Mouse (Mus musculus) activated CD4-positive, CD25-positive, alpha-beta regulatory T cell, adult 4 months (primary cell): ENCODE measurements around the gene Gm17019. TPM values are rescaled to one million over a fixed set of nuclear protein-coding genes. Genes with fewer than 3 reads are reported as not detected.
"Not testable (repeated sequence)": the region's sequence is repeated elsewhere in the genome, so short reads cannot be mapped to it uniquely, and the experiment has no call there.

Experiments
- ATAC-seq: one replicate; pipeline ENCODE4 v1.8.0; 2017
- polyA plus RNA-seq, 2 experiments: library from polyadenylated mRNA; unstranded; fragments of 100-300 nt; shearing (Covaris generic); gene quantifications; one replicate each; pipeline ENCODE4 v1.2.1; 2017

Gene Gm17019
- polyA plus RNA-seq, 2 experiments from 2014 or later = not detected

GRCm38 (mm10) chr5:14996670-14997249 lies 36.0 kb downstream of the Gm17019 start:
- not testable (repeated sequence) for ATAC-seq

GRCm38 (mm10) chr5:14994124-14994523 lies 38.7 kb downstream of the Gm17019 start:
- ATAC-seq = not testable (repeated sequence)

GRCm38 (mm10) chr5:14990375-14991158 lies 42.2 kb downstream of the Gm17019 start:
- ATAC-seq = not testable (repeated sequence)

GRCm38 (mm10) chr5:14986649-14987387 lies 46.0 kb downstream of the Gm17019 start:
- not testable (repeated sequence) for ATAC-seq

Other genes with a start within 250 kb of the Gm17019 start
- gene Gm9758, start 118.1 kb downstream of the Gm17019 start, polyA plus RNA-seq = not detected
- not detected for gene Speer4e, start 94.6 kb downstream of the Gm17019 start, polyA plus RNA-seq
- gene Gm10354, start 54.1 kb downstream of the Gm17019 start, polyA plus RNA-seq = not detected